Mouse (Mus musculus): ENCODE measurements around the gene Gdpd4. TPM values are rescaled to one million over a fixed set of nuclear protein-coding genes. Genes with fewer than 3 reads are reported as not detected.

Gene Gdpd4
- polyA plus RNA-seq, 1 experiment from 2014 or later = not detected

GRCm38 (mm10) chr7:98082376-98082775, 162.6 kb downstream of the Gdpd4 start:
- Histone ChIP-seq H3K9me3 (ENCODE audit: low read length) (no peaks in the 10 kb centered on the region), H3K4me3 (ENCODE audit: low read length) (no peak overlapping the region), H3K36me3 (ENCODE audit: insufficient read depth, low read length) (no peaks in the 10 kb centered on the region), H3K9ac (replicated peaks; ENCODE audit: low read length) (no peak overlapping the region; the same call in 1 of the 2 replicates), H3K4me2 (replicated peaks; ENCODE audit: low read depth, low read length) (no peak overlapping the region), H3K27ac (ENCODE audit: low read length) (no peak overlapping the region), H3K4me1 (ENCODE audit: insufficient read depth, low read length) (peaks cover 22% of the 10 kb centered on the region; the same call in 1 of the 2 replicates), H3K27me3 (ENCODE audit: insufficient read depth, low read length) (no peaks in the 10 kb centered on the region)
- WGBS = 13% methylated on average over 5 of the region's 5 CpGs
- ATAC-seq (ENCODE audit: low FRiP score, low TSS enrichment) = no peak

GRCm38 (mm10) chr7:98084541-98085293, 165.0 kb downstream of the Gdpd4 start:
- peak overlapping the region; percentile 28; the same call in 1 of the 2 replicates for H3K9ac ChIP-seq (replicated peaks; ENCODE audit: low read length)
- peak; percentile 13; the same call in 1 of the 2 replicates for ATAC-seq (ENCODE audit: low FRiP score, low TSS enrichment)
- 35% methylated on average over 12 of the region's 12 CpGs for WGBS

GRCm38 (mm10) chr7:98085314-98085713, 165.6 kb downstream of the Gdpd4 start:
- H3K27ac ChIP-seq (ENCODE audit: low read length) = peak overlapping the region; percentile 59; the same call in 1 of the 2 replicates
- peak overlapping the region; percentile 28; the same call in 1 of the 2 replicates for H3K9ac ChIP-seq (replicated peaks; ENCODE audit: low read length)
- peaks cover 22% of the 10 kb centered on the region; the same call in 1 of the 2 replicates for H3K4me1 ChIP-seq (ENCODE audit: insufficient read depth, low read length)
- H3K27me3 ChIP-seq (ENCODE audit: insufficient read depth, low read length) = no peaks in the 10 kb centered on the region
- no peaks in the 10 kb centered on the region for H3K36me3 ChIP-seq (ENCODE audit: insufficient read depth, low read length)
- ATAC-seq (ENCODE audit: low FRiP score, low TSS enrichment) = no peak
- WGBS = 75% methylated on average over 7 of the region's 7 CpGs
- H3K9me3 ChIP-seq (ENCODE audit: low read length) = no peaks in the 10 kb centered on the region
- H3K4me2 ChIP-seq (replicated peaks; ENCODE audit: low read depth, low read length) = peak overlapping the region; percentile 17; the same call in 1 of the 2 replicates
- H3K4me3 ChIP-seq (ENCODE audit: low read length) = 0 out of 2 replicates have a peak overlapping the region, but pooled peaks have one; percentile 12

More at GRCm38 (mm10) chr7:98084541-98085293, 165.0 kb downstream of the Gdpd4 start:
- Histone ChIP-seq H3K27me3 (ENCODE audit: insufficient read depth, low read length) (no peaks in the 10 kb centered on the region), H3K4me3 (ENCODE audit: low read length) (0 out of 2 replicates have a peak overlapping the region, but pooled peaks have one; percentile 12), H3K4me1 (ENCODE audit: insufficient read depth, low read length) (peaks cover 22% of the 10 kb centered on the region; the same call in 1 of the 2 replicates), H3K4me2 (replicated peaks; ENCODE audit: low read depth, low read length) (peak overlapping the region; percentile 17; the same call in 1 of the 2 replicates), H3K9me3 (ENCODE audit: low read length) (no peaks in the 10 kb centered on the region), H3K36me3 (ENCODE audit: insufficient read depth, low read length) (no peaks in the 10 kb centered on the region), H3K27ac (ENCODE audit: low read length) (peak overlapping the region; percentile 59; the same call in 1 of the 2 replicates)

GRCm38 (mm10) chr7:98086346-98086745, 166.6 kb downstream of the Gdpd4 start:
- no peak overlapping the region for H3K9ac ChIP-seq (replicated peaks; ENCODE audit: low read length)
- no peaks in the 10 kb centered on the region for H3K36me3 ChIP-seq (ENCODE audit: insufficient read depth, low read length)
- no peak overlapping the region for H3K27ac ChIP-seq (ENCODE audit: low read length)
- ATAC-seq (ENCODE audit: low FRiP score, low TSS enrichment) = no peak
- no peaks in the 10 kb centered on the region for H3K9me3 ChIP-seq (ENCODE audit: low read length)
- no peak overlapping the region for H3K4me3 ChIP-seq (ENCODE audit: low read length)
- H3K4me1 ChIP-seq (ENCODE audit: insufficient read depth, low read length) = peaks cover 22% of the 10 kb centered on the region; the same call in 1 of the 2 replicates
- 53% methylated on average over 2 of the region's 2 CpGs for WGBS
- no peaks in the 10 kb centered on the region for H3K27me3 ChIP-seq (ENCODE audit: insufficient read depth, low read length)
- no peak overlapping the region for H3K4me2 ChIP-seq (replicated peaks; ENCODE audit: low read depth, low read length)

GRCm38 (mm10) chr7:98095852-98096251, 176.1 kb downstream of the Gdpd4 start:
- 92% methylated on average over 4 of the region's 4 CpGs for WGBS
- no peak for ATAC-seq (ENCODE audit: low FRiP score, low TSS enrichment)
- H3K4me3 ChIP-seq (ENCODE audit: low read length) = no peak overlapping the region

GRCm38 (mm10) chr7:98097557-98097956, 177.8 kb downstream of the Gdpd4 start:
- H3K4me1 ChIP-seq (ENCODE audit: insufficient read depth, low read length) = no peaks in the 10 kb centered on the region
- H3K27ac ChIP-seq (ENCODE audit: low read length) = no peak overlapping the region
- no peak overlapping the region for H3K9ac ChIP-seq (replicated peaks; ENCODE audit: low read length)
- ATAC-seq (ENCODE audit: low FRiP score, low TSS enrichment) = no peak
- H3K9me3 ChIP-seq (ENCODE audit: low read length) = peaks cover 13% of the 10 kb centered on the region; the same call in 1 of the 2 replicates
- no peak overlapping the region for H3K4me3 ChIP-seq (ENCODE audit: low read length)
- H3K4me2 ChIP-seq (replicated peaks; ENCODE audit: low read depth, low read length) = no peak overlapping the region
- 94% methylated on average over 8 of the region's 8 CpGs for WGBS
- no peaks in the 10 kb centered on the region for H3K27me3 ChIP-seq (ENCODE audit: insufficient read depth, low read length)
- H3K36me3 ChIP-seq (ENCODE audit: insufficient read depth, low read length) = peaks cover 15% of the 10 kb centered on the region

More at GRCm38 (mm10) chr7:98095852-98096251, 176.1 kb downstream of the Gdpd4 start:
- H3K4me2 ChIP-seq (replicated peaks; ENCODE audit: low read depth, low read length) = no peak overlapping the region
- H3K27ac ChIP-seq (ENCODE audit: low read length) = no peak overlapping the region
- H3K9ac ChIP-seq (replicated peaks; ENCODE audit: low read length) = no peak overlapping the region
- peaks cover 15% of the 10 kb centered on the region for H3K36me3 ChIP-seq (ENCODE audit: insufficient read depth, low read length)
- H3K27me3 ChIP-seq (ENCODE audit: insufficient read depth, low read length) = no peaks in the 10 kb centered on the region
- H3K9me3 ChIP-seq (ENCODE audit: low read length) = peaks cover 13% of the 10 kb centered on the region; the same call in 1 of the 2 replicates
- H3K4me1 ChIP-seq (ENCODE audit: insufficient read depth, low read length) = no peaks in the 10 kb centered on the region

Other genes with a start within 250 kb of the Gdpd4 start
- gene Clns1a, start 223.3 kb upstream of the Gdpd4 start, polyA plus RNA-seq (2015; fragmentation: Nextera tagmentation; extraction: Ambion mirVana) = 199 and 205 TPM in 2 replicates
- gene Aqp11, start 181.7 kb upstream of the Gdpd4 start, polyA plus RNA-seq (2015; fragmentation: Nextera tagmentation; extraction: Ambion mirVana) = 25.6 and 29.4 TPM in 2 replicates
- gene Pak1, start 131.4 kb upstream of the Gdpd4 start, polyA plus RNA-seq (2015; fragmentation: Nextera tagmentation; extraction: Ambion mirVana) = 17.9 and 18.1 TPM in 2 replicates
- gene Myo7a, start 199.6 kb downstream of the Gdpd4 start, polyA plus RNA-seq (2015; fragmentation: Nextera tagmentation; extraction: Ambion mirVana) = 15.2 and 18.5 TPM in 2 replicates
- gene Omp, start 225.5 kb downstream of the Gdpd4 start, polyA plus RNA-seq (2015; fragmentation: Nextera tagmentation; extraction: Ambion mirVana) = 0.49 and 0.81 TPM in 2 replicates